11 mouse cellular contexts compared by ENCODE assay signal in the genomic region with DNA sequence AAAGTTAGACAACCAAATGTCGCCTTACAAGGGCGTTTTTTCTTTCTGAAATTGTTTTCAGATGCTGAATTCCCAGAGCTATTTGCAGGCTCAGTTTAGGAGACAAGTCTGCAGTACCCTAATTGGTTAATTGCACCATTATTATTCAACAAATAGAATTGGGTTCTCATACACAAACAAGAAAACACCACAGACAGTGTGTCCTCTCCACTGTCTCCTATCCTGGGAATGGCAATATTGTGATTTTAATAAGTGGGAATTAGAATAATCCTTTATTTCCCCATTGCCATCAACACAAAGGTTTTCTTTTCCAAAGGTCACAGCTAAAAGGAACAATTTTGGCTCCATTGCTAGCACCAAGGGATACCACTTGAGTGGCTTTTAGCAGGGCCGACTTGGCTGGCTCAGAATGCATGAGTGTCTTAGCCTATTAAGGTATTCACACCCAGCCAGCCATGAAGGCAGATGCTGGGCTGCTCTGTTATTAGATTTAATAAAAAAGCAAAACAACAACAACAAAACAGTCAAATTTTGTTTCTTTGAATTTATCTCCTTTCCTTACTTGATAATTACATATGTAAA. TPM values are rescaled to one million over a fixed set of nuclear protein-coding genes. Genes with fewer than 3 reads are reported as not detected.
DNase-seq lines count a peak whose midpoint lies in the region; ATAC-seq lines count a peak whose summit lies in the region.
"Had no signal": no experiment of that assay in that cellular context is flagged by ENCODE, and none has a peak within 500 bp of the region (broad histone marks: within the 10 kb centered on the region; RNA-seq: fewer than 3 reads in every experiment).

No protein-coding gene starts in this region.

- WGBS in hindbrain, embryonic 11.5 days, result 53% methylated on average over 3 of the region's 3 CpGs
- WGBS in hindbrain, embryonic 10.5 days, result 59% methylated on average over 3 of the region's 3 CpGs
- WGBS in hindbrain, embryonic 13.5 days, result 53% methylated on average over 3 of the region's 3 CpGs
- 51% methylated on average over 3 of the region's 3 CpGs for WGBS in neural tube, embryonic 13.5 days

- no peaks in the 10 kb centered on the region for H3K36me3 ChIP-seq in hindbrain, embryonic 11.5 days (ENCODE audit: control insufficient read depth, insufficient read depth, low read length)
- H3K36me3 ChIP-seq in hindbrain, embryonic 10.5 days, result no peaks in the 10 kb centered on the region
- no peaks in the 10 kb centered on the region for H3K36me3 ChIP-seq in hindbrain, embryonic 13.5 days
- no peaks in the 10 kb centered on the region for H3K36me3 ChIP-seq in neural tube, embryonic 13.5 days
- H3K36me3 ChIP-seq: liver, embryonic 15.5 days had no signal

- H3K9me3 ChIP-seq in hindbrain, embryonic 11.5 days (ENCODE audit: control insufficient read depth, low read length), result no peaks in the 10 kb centered on the region
- no peaks in the 10 kb centered on the region for H3K9me3 ChIP-seq in hindbrain, embryonic 10.5 days
- H3K9me3 ChIP-seq in hindbrain, embryonic 13.5 days, result no peaks in the 10 kb centered on the region
- H3K9me3 ChIP-seq in neural tube, embryonic 13.5 days, result no peaks in the 10 kb centered on the region
- H3K9me3 ChIP-seq: liver, embryonic 15.5 days had no signal

- no peak overlapping the region for H3K9ac ChIP-seq in hindbrain, embryonic 11.5 days (ENCODE audit: low read depth, low read length)
- H3K9ac ChIP-seq in hindbrain, embryonic 13.5 days, result no peak overlapping the region
- H3K9ac ChIP-seq in neural tube, embryonic 13.5 days, result no peak overlapping the region
- H3K9ac ChIP-seq: liver, embryonic 15.5 days had no signal

- no peak overlapping the region for H3K27ac ChIP-seq in hindbrain, embryonic 11.5 days (ENCODE audit: low read depth, low read length)
- H3K27ac ChIP-seq in hindbrain, embryonic 10.5 days, result no peak overlapping the region
- no peak overlapping the region for H3K27ac ChIP-seq in hindbrain, embryonic 13.5 days
- H3K27ac ChIP-seq in neural tube, embryonic 13.5 days (replicated peaks), result no peak overlapping the region
- H3K27ac ChIP-seq: liver, embryonic 15.5 days had no signal

- peak; percentile 80 for ATAC-seq in hindbrain, embryonic 11.5 days (ENCODE audit: low FRiP score)
- ATAC-seq in hindbrain, embryonic 13.5 days (ENCODE audit: low FRiP score), result peak; percentile 90
- peak; percentile 81 for ATAC-seq in neural tube, embryonic 13.5 days (ENCODE audit: low read depth)
- no peak for ATAC-seq in megakaryocyte, adult 5-6 weeks (ENCODE audit: poor library complexity, severe bottlenecking)

- no peaks in the 10 kb centered on the region for H3K27me3 ChIP-seq in hindbrain, embryonic 11.5 days (ENCODE audit: control insufficient read depth, insufficient read depth, low read length)
- no peaks in the 10 kb centered on the region for H3K27me3 ChIP-seq in hindbrain, embryonic 10.5 days (ENCODE audit: insufficient read depth, poor library complexity, severe bottlenecking)
- no peaks in the 10 kb centered on the region for H3K27me3 ChIP-seq in hindbrain, embryonic 13.5 days
- H3K27me3 ChIP-seq in neural tube, embryonic 13.5 days, result no peaks in the 10 kb centered on the region
- H3K27me3 ChIP-seq: liver, embryonic 15.5 days had no signal

- no peak overlapping the region for H3K4me3 ChIP-seq in hindbrain, embryonic 11.5 days (ENCODE audit: low read depth, low read length)
- no peak overlapping the region for H3K4me3 ChIP-seq in hindbrain, embryonic 10.5 days
- no peak overlapping the region for H3K4me3 ChIP-seq in hindbrain, embryonic 13.5 days
- no peak overlapping the region for H3K4me3 ChIP-seq in neural tube, embryonic 13.5 days
- H3K4me3 ChIP-seq: liver, embryonic 15.5 days had no signal

- H3K4me1 ChIP-seq in hindbrain, embryonic 11.5 days (replicated peaks; ENCODE audit: control insufficient read depth, insufficient read depth, low read length), result no peaks in the 10 kb centered on the region
- H3K4me1 ChIP-seq in hindbrain, embryonic 10.5 days (replicated peaks), result peaks cover 5% of the 10 kb centered on the region; the same call in 1 of the 2 replicates
- no peaks in the 10 kb centered on the region for H3K4me1 ChIP-seq in hindbrain, embryonic 13.5 days (replicated peaks)
- H3K4me1 ChIP-seq in neural tube, embryonic 13.5 days (replicated peaks), result 0 out of 2 replicates have a peak, but pooled peaks cover 3% of the 10 kb centered on the region
- H3K4me1 ChIP-seq: liver, embryonic 15.5 days had no signal

- peak; percentile 5 for DNase-seq in hindbrain, embryonic 11.5 days (ENCODE audit: low spot score)
- DNase-seq in hindbrain, embryonic 10.5 days (ENCODE audit: low spot score), result no peak
- DNase-seq in embryo, embryonic 11 days, result peak; percentile 22
- DNase-seq in adrenal gland, postnatal 14 days, result no peak
- DNase-seq: kidney, postnatal 4 days; spleen, adult 18-20 months had no signal

- H3K4me2 ChIP-seq in hindbrain, embryonic 11.5 days (replicated peaks; ENCODE audit: low read depth, low read length), result no peak overlapping the region
- no peak overlapping the region for H3K4me2 ChIP-seq in hindbrain, embryonic 13.5 days
- no peak overlapping the region for H3K4me2 ChIP-seq in neural tube, embryonic 13.5 days
- H3K4me2 ChIP-seq: liver, embryonic 15.5 days had no signal

RNA-seq across cellular contexts. Expression of a gene that starts 53.3 kb away (rescaled TPM):
- polyA plus RNA-seq in hindbrain, embryonic 11.5 days (2014; fragmentation: Nextera tagmentation; extraction: Ambion mirVana), result 2.3 and 3.5 TPM in 2 replicates
- 0.81 and 1.4 TPM in 2 replicates for polyA plus RNA-seq in hindbrain, embryonic 10.5 days (2016; fragmentation: Nextera tagmentation; extraction: Ambion mirVana)
- polyA plus RNA-seq in hindbrain, embryonic 13.5 days (2015; fragmentation: Nextera tagmentation; extraction: Ambion mirVana), result 26.9 and 29.0 TPM in 2 replicates
- polyA plus RNA-seq in neural tube, embryonic 13.5 days (2015; fragmentation: Nextera tagmentation; extraction: Ambion mirVana), result 16.3 and 19.8 TPM in 2 replicates
- total RNA-seq in megakaryocyte, adult 5-6 weeks (2015), result not detected in 2 replicates
- 0.07 TPM in 1 of 2 replicates, not detected in the other for total RNA-seq in megakaryocyte, adult 5-6 weeks (2017)
- total RNA-seq in adrenal gland, postnatal 14 days (2021), result 1.0 and 1.3 TPM in 2 replicates
- total RNA-seq: common myeloid progenitor, adult 5-6 weeks had no signal
- polyA plus RNA-seq: liver, embryonic 15.5 days had no signal

Comparison
In these comparisons a context has a peak if more than half of its experiments do, and no peak if none do; other contexts are left out.
1. DNase-seq: peak in hindbrain, embryonic 11.5 days (single experiment) and embryo, embryonic 11 days (single experiment); none in hindbrain, embryonic 10.5 days (single experiment) and adrenal gland, postnatal 14 days (single experiment).